Mouse (Mus musculus) forebrain, embryonic 15.5 days (tissue): Measurements from ENCODE around the gene 4930519G04Rik. TPM values are rescaled to one million over a fixed set of nuclear protein-coding genes. Genes with fewer than 3 reads are reported as not detected.
"Not testable (repeated sequence)": the region's sequence is repeated elsewhere in the genome, so short reads cannot be mapped to it uniquely, and the experiment has no call there.

Source experiments
- ATAC-seq: fragments of 200-750 bp; cut with Nextera tagmentation; replicated peaks from 2 replicates; pipeline ENCODE4 v1.8.0; 2017; ENCODE audit warnings: mild to moderate bottlenecking, moderate TSS enrichment, moderate library complexity
- H3K27ac ChIP-seq: fragments of 300-500 bp; sonication (generic); replicated peaks from 2 replicates; pipeline ENCODE4 v1.5.1; 2015; ENCODE audit warnings: mild to moderate bottlenecking, inconsistent platforms
- H3K27me3 ChIP-seq: fragments of 300-500 bp; sonication (generic); 2 replicates; pipeline ENCODE4 v1.6.1; 2015; ENCODE audit warnings: inconsistent platforms
- H3K36me3 ChIP-seq: fragments of 300-500 bp; sonication (generic); 2 replicates; pipeline ENCODE4 v1.6.1; 2015; ENCODE audit warnings: mild to moderate bottlenecking, inconsistent platforms
- H3K4me1 ChIP-seq: fragments of 300-500 bp; sonication (generic); 2 replicates; pipeline ENCODE4 v1.6.1; 2015; ENCODE audit warnings: inconsistent platforms
- H3K4me2 ChIP-seq: fragments of 300-500 bp; sonication (generic); replicated peaks from 2 replicates; pipeline ENCODE4 v1.6.1; 2015; ENCODE audit warnings: mild to moderate bottlenecking, inconsistent platforms
- H3K4me3 ChIP-seq: fragments of 300-500 bp; sonication (generic); 2 replicates; pipeline ENCODE4 v1.5.1; 2015; ENCODE audit warnings: mild to moderate bottlenecking, inconsistent platforms
- H3K9ac ChIP-seq: fragments of 300-500 bp; sonication (generic); replicated peaks from 2 replicates; pipeline ENCODE4 v1.6.1; 2015; ENCODE audit warnings: mild to moderate bottlenecking, inconsistent platforms
- H3K9me3 ChIP-seq: fragments of 300-500 bp; sonication (generic); 2 replicates; pipeline ENCODE4 v1.6.1; 2016; ENCODE audit warnings: inconsistent platforms
- WGBS: fragments of 180-500 bp; shearing (Covaris S2); methylation state at CpG from one replicate; pipeline ENCODE4 v1.1.7; 2015; ENCODE audit warnings: mixed read lengths; 5-methylcytosine and 5-hydroxymethylcytosine counted together
- polyA plus RNA-seq: library from polyadenylated mRNA; unstranded; fragments of >200 nt; fragmentation: Nextera tagmentation; extraction: Ambion mirVana; gene quantifications from 2 replicates; pipeline ENCODE4 v1.2.1, GENCODE M21; 2015

4930519G04Rik gene
- polyA plus RNA-seq, 1 experiment from 2014 or later: not detected

- no peak overlapping the region for H3K9ac ChIP-seq
- WGBS: 71% methylated on average over 2 of the region's 2 CpGs
- H3K4me1 ChIP-seq: no peaks in the 10 kb centered on the region
- H3K9me3 ChIP-seq: no peaks in the 10 kb centered on the region
- no peaks in the 10 kb centered on the region for H3K36me3 ChIP-seq
- no peak overlapping the region for H3K4me3 ChIP-seq
- ATAC-seq: no peak
- no peaks in the 10 kb centered on the region for H3K27me3 ChIP-seq
- no peak overlapping the region for H3K27ac ChIP-seq
- no peak overlapping the region for H3K4me2 ChIP-seq
Measured at GRCm38 (mm10) chr5:114888995-114889394, 35.5 kb downstream of the 4930519G04Rik start.

GRCm38 (mm10) chr5:114895542-114895941 lies 42.1 kb downstream of the 4930519G04Rik start:
- no peaks in the 10 kb centered on the region for H3K9me3 ChIP-seq
- H3K4me1 ChIP-seq: no peaks in the 10 kb centered on the region
- H3K27me3 ChIP-seq: no peaks in the 10 kb centered on the region
- ATAC-seq: no peak
- H3K27ac ChIP-seq: no peak overlapping the region
- H3K36me3 ChIP-seq: no peaks in the 10 kb centered on the region
- H3K9ac ChIP-seq: no peak overlapping the region
- no peak overlapping the region for H3K4me3 ChIP-seq
- no peak overlapping the region for H3K4me2 ChIP-seq
- WGBS: 91% methylated on average over 4 of the region's 4 CpGs

- 70% methylated on average over 13 of the region's 13 CpGs for WGBS
- Histone ChIP-seq H3K9me3 (no peaks in the 10 kb centered on the region), H3K27me3 (no peaks in the 10 kb centered on the region), H3K27ac (no peak within 1 kb of the TSS), H3K4me1 (no peaks in the 10 kb centered on the region), H3K9ac (no peak within 1 kb of the TSS), H3K4me3 (no peak within 1 kb of the TSS), H3K4me2 (no peak within 1 kb of the TSS), H3K36me3 (no peaks in the 10 kb centered on the region)
- no peak for ATAC-seq
Measured at GRCm38 (mm10) chr5:114896688-114897373, 43.4 kb downstream of the 4930519G04Rik start, which contains the start of gene Oasl2. Gene Oasl2, plus strand, starts transcription at chr5:114896936.

- Histone ChIP-seq H3K36me3 (no peaks in the 10 kb centered on the region), H3K4me2 (no peak overlapping the region), H3K4me3 (no peak overlapping the region), H3K9me3 (no peaks in the 10 kb centered on the region), H3K9ac (no peak overlapping the region), H3K27me3 (no peaks in the 10 kb centered on the region), H3K4me1 (no peaks in the 10 kb centered on the region), H3K27ac (no peak overlapping the region)
- WGBS: 8% methylated on average over 7 of the region's 7 CpGs
- no peak for ATAC-seq
Measured at GRCm38 (mm10) chr5:114897374-114897793, 43.9 kb downstream of the 4930519G04Rik start.

GRCm38 (mm10) chr5:114898857-114899256 lies 45.4 kb downstream of the 4930519G04Rik start:
- Histone ChIP-seq H3K4me1 (no peaks in the 10 kb centered on the region), H3K9me3 (no peaks in the 10 kb centered on the region), H3K27ac (no peak overlapping the region), H3K4me2 (no peak overlapping the region), H3K9ac (no peak overlapping the region), H3K36me3 (no peaks in the 10 kb centered on the region), H3K27me3 (no peaks in the 10 kb centered on the region), H3K4me3 (no peak overlapping the region)
- no peak for ATAC-seq
- 84% methylated on average over 7 of the region's 7 CpGs for WGBS

- no peaks in the 10 kb centered on the region for H3K4me1 ChIP-seq
- H3K4me3 ChIP-seq: no peak overlapping the region
- H3K27ac ChIP-seq: no peak overlapping the region
- no peak overlapping the region for H3K4me2 ChIP-seq
- H3K27me3 ChIP-seq: no peaks in the 10 kb centered on the region
- no peaks in the 10 kb centered on the region for H3K9me3 ChIP-seq
- no peaks in the 10 kb centered on the region for H3K36me3 ChIP-seq
- no peak overlapping the region for H3K9ac ChIP-seq
- 31% methylated on average over 1 of the region's 1 CpGs for WGBS
- ATAC-seq: no peak
Measured at GRCm38 (mm10) chr5:114902413-114902812, 48.9 kb downstream of the 4930519G04Rik start.

- Histone ChIP-seq H3K4me3 (no peak overlapping the region), H3K9ac (no peak overlapping the region), H3K27ac (no peak overlapping the region), H3K9me3 (no peaks in the 10 kb centered on the region), H3K4me2 (no peak overlapping the region), H3K4me1 (no peaks in the 10 kb centered on the region), H3K36me3 (no peaks in the 10 kb centered on the region), H3K27me3 (no peaks in the 10 kb centered on the region)
- ATAC-seq: no peak
- WGBS: 51% methylated on average over 13 of the region's 13 CpGs
Measured at GRCm38 (mm10) chr5:114908598-114909305, 55.3 kb downstream of the 4930519G04Rik start.

GRCm38 (mm10) chr5:114913686-114914085 lies 60.2 kb downstream of the 4930519G04Rik start:
- no peak overlapping the region for H3K4me3 ChIP-seq
- no peaks in the 10 kb centered on the region for H3K9me3 ChIP-seq
- H3K4me1 ChIP-seq: no peaks in the 10 kb centered on the region
- WGBS: 76% methylated on average over 4 of the region's 4 CpGs
- H3K36me3 ChIP-seq: no peaks in the 10 kb centered on the region
- no peak overlapping the region for H3K27ac ChIP-seq
- H3K9ac ChIP-seq: no peak overlapping the region
- no peak for ATAC-seq
- no peaks in the 10 kb centered on the region for H3K27me3 ChIP-seq
- H3K4me2 ChIP-seq: no peak overlapping the region

GRCm38 (mm10) chr5:114914855-114915254 lies 61.4 kb downstream of the 4930519G04Rik start:
- no peaks in the 10 kb centered on the region for H3K36me3 ChIP-seq
- no peaks in the 10 kb centered on the region for H3K9me3 ChIP-seq
- H3K9ac ChIP-seq: no peak overlapping the region
- H3K27ac ChIP-seq: no peak overlapping the region
- no peaks in the 10 kb centered on the region for H3K27me3 ChIP-seq
- no peak for ATAC-seq
- WGBS: 83% methylated on average over 8 of the region's 8 CpGs
- no peak overlapping the region for H3K4me2 ChIP-seq
- no peak overlapping the region for H3K4me3 ChIP-seq
- no peaks in the 10 kb centered on the region for H3K4me1 ChIP-seq

- Histone ChIP-seq H3K9ac (no peak overlapping the region), H3K27ac (no peak overlapping the region), H3K27me3 (no peaks in the 10 kb centered on the region), H3K36me3 (no peaks in the 10 kb centered on the region), H3K4me2 (no peak overlapping the region), H3K4me1 (no peaks in the 10 kb centered on the region), H3K9me3 (no peaks in the 10 kb centered on the region), H3K4me3 (no peak overlapping the region)
- WGBS: 75% methylated on average over 5 of the region's 5 CpGs
- ATAC-seq: no peak
Measured at GRCm38 (mm10) chr5:114915854-114916253, 62.4 kb downstream of the 4930519G04Rik start.

- Histone ChIP-seq H3K9me3 (no peaks in the 10 kb centered on the region), H3K4me1 (no peaks in the 10 kb centered on the region), H3K4me2 (no peak overlapping the region), H3K9ac (no peak overlapping the region), H3K36me3 (no peaks in the 10 kb centered on the region), H3K27ac (no peak overlapping the region), H3K4me3 (no peak overlapping the region), H3K27me3 (no peaks in the 10 kb centered on the region)
- no peak for ATAC-seq
- WGBS: 88% methylated on average over 4 of the region's 4 CpGs
Measured at GRCm38 (mm10) chr5:114916777-114917176, 63.3 kb downstream of the 4930519G04Rik start.

- H3K27ac ChIP-seq, H3K9me3 ChIP-seq, H3K27me3 ChIP-seq, H3K4me2 ChIP-seq, H3K4me3 ChIP-seq, H3K36me3 ChIP-seq, H3K4me1 ChIP-seq, H3K9ac ChIP-seq, ATAC-seq: not testable (repeated sequence)
- 91% methylated on average over 5 of the region's 5 CpGs for WGBS
Measured at GRCm38 (mm10) chr5:114917357-114917756, 63.9 kb downstream of the 4930519G04Rik start.
